Mouse (Mus musculus) mesoderm, embryonic 11.5 days (tissue): Measurements from ENCODE around the gene Socs5.
"Not testable (repeated sequence)": the region's sequence is repeated elsewhere in the genome, so short reads cannot be mapped to it uniquely, and the experiment has no call there.

Experiments
- DNase-seq: peaks from one replicate; pipeline ENCODE4 v3.0.0-alpha.2; 2012; ENCODE audit warnings: low read depth, low spot score

Socs5 gene

GRCm38 (mm10) chr17:87107623-87108221 lies at the start of gene Socs5:
Gene Socs5 (plus strand): TSS chr17:87107679.
- peak; percentile 45 for DNase-seq

GRCm38 (mm10) chr17:87062639-87063038 lies 44.8 kb upstream of the Socs5 start:
- DNase-seq: no peak

DNA sequence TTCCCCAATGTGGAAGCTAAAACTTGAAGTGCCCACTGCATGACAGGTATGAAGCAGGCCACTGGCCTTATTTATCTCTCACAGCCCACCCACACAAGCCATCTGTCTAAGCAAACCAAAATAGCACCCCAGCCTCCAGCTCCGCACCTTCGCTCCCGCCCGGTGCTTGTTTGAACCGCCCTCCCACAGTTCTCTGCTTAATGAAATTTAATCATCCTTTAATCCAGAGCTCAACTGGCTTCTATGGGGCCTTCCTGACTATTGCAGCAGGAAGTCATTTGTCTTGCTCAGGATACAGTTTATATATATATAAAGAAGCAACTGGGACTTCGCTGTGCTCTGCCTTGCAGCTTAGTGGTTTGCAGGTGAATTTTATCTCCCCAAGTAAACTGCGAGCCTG lies 44.0 kb upstream of the Socs5 start:
- no peak for DNase-seq

- DNase-seq: no peak
Observed at GRCm38 (mm10) chr17:87063969-87064368, 43.5 kb upstream of the Socs5 start.

- DNase-seq: no peak
Observed at GRCm38 (mm10) chr17:87068997-87069396, 38.5 kb upstream of the Socs5 start.

- DNase-seq: not testable (repeated sequence)
Observed at GRCm38 (mm10) chr17:87072183-87072582, 35.3 kb upstream of the Socs5 start.

DNA sequence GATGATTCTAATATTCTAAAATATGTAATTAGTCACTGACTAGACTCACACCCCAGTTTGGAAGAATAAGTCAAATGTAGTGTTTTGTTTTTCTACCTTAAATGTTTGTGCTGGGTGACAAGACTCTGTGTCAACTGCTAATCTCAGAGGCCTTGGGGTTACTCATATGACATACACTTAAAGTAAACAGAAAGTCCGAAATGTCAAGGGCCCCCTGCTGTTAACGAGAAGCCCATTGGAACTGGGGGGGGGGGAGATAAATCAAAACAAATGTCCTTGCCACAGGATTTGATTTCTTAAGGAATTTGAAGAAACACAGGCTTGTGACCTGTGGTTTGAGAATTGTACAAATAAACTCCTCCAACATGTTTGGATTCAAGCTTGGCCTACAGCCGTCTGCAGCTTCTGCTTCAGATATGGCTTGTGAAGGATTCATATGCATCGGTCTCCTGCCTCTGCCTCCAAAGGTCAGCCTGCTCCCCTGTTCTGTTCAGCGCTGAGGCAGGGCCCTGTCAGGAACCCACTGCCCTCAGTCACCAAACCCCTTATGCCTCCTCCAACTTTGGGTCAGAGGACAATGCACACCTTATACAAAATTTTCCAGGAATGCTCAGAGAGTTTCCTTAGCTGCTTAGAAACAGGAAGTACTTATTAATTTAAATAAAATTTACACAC lies 34.6 kb upstream of the Socs5 start:
- DNase-seq: no peak

GRCm38 (mm10) chr17:87073470-87073869 lies 34.0 kb upstream of the Socs5 start:
- DNase-seq: no peak

DNA sequence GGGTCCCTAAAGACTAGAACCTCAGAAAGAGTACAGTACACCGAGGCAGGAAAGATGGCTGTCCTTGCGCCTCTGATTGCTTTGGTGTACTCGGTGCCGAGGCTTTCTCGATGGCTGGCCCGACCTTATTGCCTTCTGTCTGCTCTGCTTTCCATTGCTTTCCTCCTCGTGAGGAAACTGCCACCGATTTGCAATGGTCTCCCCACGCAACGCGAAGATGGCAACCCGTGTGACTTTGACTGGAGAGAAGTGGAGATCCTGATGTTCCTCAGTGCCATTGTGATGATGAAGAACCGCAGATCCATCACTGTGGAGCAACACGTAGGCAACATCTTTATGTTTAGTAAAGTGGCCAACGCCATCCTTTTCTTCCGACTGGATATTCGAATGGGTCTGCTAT lies 29.3 kb upstream of the Socs5 start:
- DNase-seq: not testable (repeated sequence)

GRCm38 (mm10) chr17:87080724-87081123 lies 26.8 kb upstream of the Socs5 start:
- DNase-seq: no peak

DNA sequence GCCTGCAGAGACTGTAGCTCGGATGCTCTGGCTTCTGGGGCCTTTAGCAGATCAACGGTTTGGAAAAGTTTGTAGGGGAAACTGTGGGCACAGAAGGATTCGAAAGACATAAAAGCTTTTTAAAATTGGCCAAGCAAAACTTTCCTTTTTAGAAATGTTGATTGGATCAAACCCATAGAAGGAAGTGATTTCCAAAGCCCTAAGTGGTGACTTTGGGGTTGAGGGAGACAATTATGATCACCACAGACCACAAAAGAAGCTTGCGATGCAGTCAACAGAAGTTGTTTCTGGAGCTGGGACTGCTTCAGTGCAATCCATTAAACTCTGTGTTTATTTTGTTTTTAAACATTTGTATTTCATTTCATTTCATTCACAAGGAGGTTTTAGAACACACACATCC lies 24.9 kb upstream of the Socs5 start:
- no peak for DNase-seq

GRCm38 (mm10) chr17:87083671-87084070 lies 23.8 kb upstream of the Socs5 start:
- DNase-seq: no peak

- DNase-seq: no peak
Observed at GRCm38 (mm10) chr17:87085726-87086125, 21.8 kb upstream of the Socs5 start.

- no peak for DNase-seq
Observed at GRCm38 (mm10) chr17:87089296-87089695, 18.2 kb upstream of the Socs5 start.

- no peak for DNase-seq
Observed at GRCm38 (mm10) chr17:87093061-87093460, 14.4 kb upstream of the Socs5 start.

DNA sequence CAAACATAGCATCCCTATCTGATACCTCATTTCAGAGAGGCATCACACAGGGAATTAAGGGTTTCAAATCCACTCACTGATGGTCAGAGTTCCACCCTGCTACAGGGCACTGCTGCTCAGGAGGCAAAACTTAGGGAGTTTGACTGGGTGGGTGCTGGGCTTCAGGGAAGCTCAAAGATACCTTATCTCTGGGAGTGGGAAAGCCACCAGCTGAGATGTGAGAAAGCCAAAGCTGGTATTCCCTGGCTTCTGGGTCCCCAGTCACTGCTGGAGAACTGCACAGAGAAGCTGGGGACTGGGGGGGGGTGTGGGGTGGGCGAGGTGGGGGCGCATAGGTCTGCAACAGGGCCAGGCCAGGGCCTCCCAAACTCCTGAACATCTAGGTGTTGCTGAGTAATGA lies 10.5 kb upstream of the Socs5 start:
- no peak for DNase-seq

- no peak for DNase-seq
Observed at GRCm38 (mm10) chr17:87097576-87097975, 9.9 kb upstream of the Socs5 start.

- no peak for DNase-seq
Observed at GRCm38 (mm10) chr17:87100947-87101346, 6.5 kb upstream of the Socs5 start.

- DNase-seq: no peak
Observed at GRCm38 (mm10) chr17:87102636-87103035, 4.8 kb upstream of the Socs5 start.

DNA sequence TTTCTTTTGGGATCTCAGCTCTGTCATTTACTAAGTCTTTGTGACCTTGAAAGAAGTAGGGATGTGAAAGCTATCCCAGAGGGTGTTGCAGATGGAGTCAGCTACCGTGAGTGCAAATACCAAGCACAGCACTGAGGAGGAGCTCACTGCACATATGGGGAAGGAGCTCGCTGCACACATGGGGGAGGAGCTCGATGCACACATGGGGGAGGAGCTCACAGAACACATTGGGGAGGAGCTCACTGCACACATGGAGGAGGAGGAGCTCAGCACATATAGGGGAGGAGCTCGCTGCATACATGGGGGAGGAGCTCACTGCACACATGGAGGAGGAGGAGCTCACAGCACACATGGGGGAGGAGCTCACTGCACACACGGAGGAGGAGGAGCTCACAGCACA lies 4.4 kb upstream of the Socs5 start:
- DNase-seq: no peak

DNA sequence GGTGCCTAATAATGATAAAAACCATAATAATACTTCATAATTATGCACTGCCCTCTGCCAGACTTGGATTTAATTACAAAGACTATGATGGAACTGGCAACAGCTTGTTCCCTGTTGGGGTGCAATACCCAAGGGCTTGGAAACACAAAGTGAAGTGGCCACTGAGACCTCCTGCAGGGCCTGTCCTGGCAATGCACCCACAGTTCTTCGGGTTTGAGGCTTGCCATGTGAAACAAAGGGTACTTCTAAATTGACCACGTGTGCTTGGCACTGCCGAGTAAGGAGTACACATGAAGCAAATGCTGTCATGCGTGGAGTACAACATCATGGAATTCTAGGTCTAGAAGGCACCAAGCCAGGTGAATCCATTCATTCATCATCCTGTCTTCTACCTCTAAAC lies 3.2 kb upstream of the Socs5 start:
- DNase-seq: no peak

GRCm38 (mm10) chr17:87105941-87106340 lies 1.5 kb upstream of the Socs5 start:
- no peak for DNase-seq

DNA sequence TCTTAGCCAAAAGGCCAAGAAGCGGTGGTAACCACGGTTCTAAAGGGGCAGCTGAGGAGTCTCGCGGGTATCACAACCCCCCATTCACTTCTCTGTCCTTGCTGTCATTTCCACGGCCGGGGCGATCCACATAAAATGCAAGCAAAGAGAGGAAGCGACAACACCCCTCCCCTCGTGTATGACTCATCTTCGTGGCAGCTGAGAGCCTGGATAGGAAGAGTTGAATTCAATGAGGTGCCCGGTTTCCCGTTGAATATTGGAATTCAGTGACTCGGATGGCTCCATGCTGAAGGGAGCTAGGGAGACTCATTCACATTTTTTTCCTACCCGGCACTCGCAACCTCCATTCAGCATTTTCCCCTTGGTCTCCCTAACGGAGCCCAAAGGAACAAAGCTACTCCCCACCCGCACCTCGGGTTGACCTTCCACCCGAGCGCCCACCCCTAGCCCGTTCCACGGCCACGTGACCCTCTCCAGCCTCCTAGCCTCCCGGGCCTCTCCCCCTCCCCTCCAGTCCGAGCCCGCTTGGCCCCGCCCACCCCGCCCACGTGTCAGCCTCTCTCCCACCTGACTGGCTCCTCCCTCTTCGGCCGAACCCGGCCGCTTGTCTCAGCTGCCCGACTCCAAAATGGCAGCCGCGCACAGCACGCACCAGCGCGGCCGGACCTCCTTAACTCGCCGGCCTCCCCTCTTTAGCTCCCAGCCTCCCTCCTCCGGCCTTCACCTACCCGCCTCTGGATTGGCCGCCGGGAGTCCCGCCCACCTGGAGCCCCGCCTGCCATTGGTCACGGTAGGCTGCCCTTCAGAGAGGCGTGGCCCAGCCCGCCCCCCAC lies 572 bp upstream of the Socs5 start:
- peak; percentile 98 for DNase-seq
